In genomic region chr10:58673278-58674061, GRCm38 (mm10) we compare ENCODE assay signal across 8 mouse cellular contexts. TPM values are rescaled to one million over a fixed set of nuclear protein-coding genes. Genes with fewer than 3 reads are reported as not detected.
DNase-seq lines count a peak whose midpoint lies in the region; ATAC-seq and TF ChIP-seq lines count a peak whose summit lies in the region.

No protein-coding gene starts in this region.

- peak; percentile 75 for ATAC-seq in hindbrain, postnatal 0 days
- ATAC-seq in activated CD4-positive, CD25-positive, alpha-beta regulatory T cell, adult 4 months = no peak

- no peaks in the 10 kb centered on the region for H3K9me3 ChIP-seq in hindbrain, postnatal 0 days (ENCODE audit: low read length)
- H3K9me3 ChIP-seq in midbrain, embryonic 10.5 days (replicated peaks) = no peaks in the 10 kb centered on the region

- 20% methylated on average over 15 of the region's 15 CpGs for WGBS in hindbrain, postnatal 0 days
- WGBS in midbrain, embryonic 10.5 days = 41% methylated on average over 15 of the region's 15 CpGs

- peak; percentile 81 for DNase-seq in ZHBTc4 (ENCODE audit: low read depth, low spot score)
- DNase-seq in cerebellum, adult 9-11 months = peak; percentile 49
- peak; percentile 36 to 73 for DNase-seq in frontal cortex, postnatal 10 days (ENCODE audit: low spot score in 2 of 2)
- DNase-seq in hindbrain, postnatal 0 days (ENCODE audit: low spot score) = peak; percentile 86
- DNase-seq in left cerebral cortex, adult 2 months (ENCODE audit: extremely low spot score in 1 of 2, low spot score in 2 of 2) = peak; percentile 78 to 82
- peak; percentile 77 for DNase-seq in midbrain, embryonic 10.5 days (ENCODE audit: low spot score)
- DNase-seq in spleen, adult 18-20 months = peak; percentile 34 to 75

- TF ChIP-seq CTCF in hindbrain, postnatal 0 days (IDR thresholded peaks at IDR 0.05; ENCODE audit: low read depth) = peak; percentile 82
- TF ChIP-seq CTCF in left cerebral cortex, adult 2 months (IDR thresholded peaks at IDR 0.05) = peak; percentile 83

- intact Hi-C loops in left cerebral cortex, adult 2 months (cut with DNase I) = loop anchor here (2.0 to 5.0 kb wide), 4 partner anchors 47 to 479 kb away; no protein-coding TSS in a partner anchor

- H3K27ac ChIP-seq in hindbrain, postnatal 0 days = no peak overlapping the region
- peak overlapping the region; percentile 44 for H3K27ac ChIP-seq in left cerebral cortex, adult 2 months
- peak overlapping the region; percentile 76 for H3K27ac ChIP-seq in midbrain, embryonic 10.5 days (replicated peaks)

- no peak overlapping the region for H3K9ac ChIP-seq in hindbrain, postnatal 0 days (replicated peaks; ENCODE audit: low read length)

- H3K36me3 ChIP-seq in hindbrain, postnatal 0 days (ENCODE audit: insufficient read depth, low read length) = no peaks in the 10 kb centered on the region
- no peaks in the 10 kb centered on the region for H3K36me3 ChIP-seq in midbrain, embryonic 10.5 days

- H3K27me3 ChIP-seq in hindbrain, postnatal 0 days (ENCODE audit: insufficient read depth, low read length) = no peaks in the 10 kb centered on the region
- peaks cover 10% of the 10 kb centered on the region for H3K27me3 ChIP-seq in midbrain, embryonic 10.5 days (ENCODE audit: low read depth, poor library complexity, severe bottlenecking)

- no peaks in the 10 kb centered on the region; the same call in 1 of the 2 replicates for H3K4me1 ChIP-seq in hindbrain, postnatal 0 days (ENCODE audit: insufficient read depth, low read length)
- peaks cover 27% of the 10 kb centered on the region for H3K4me1 ChIP-seq in midbrain, embryonic 10.5 days

- H3K4me2 ChIP-seq in hindbrain, postnatal 0 days (ENCODE audit: low read depth, low read length) = peak overlapping the region; percentile 33

- no peak overlapping the region for H3K4me3 ChIP-seq in hindbrain, postnatal 0 days (ENCODE audit: low read length)
- peak overlapping the region; percentile 40; the same call in 1 of the 2 replicates for H3K4me3 ChIP-seq in left cerebral cortex, adult 2 months
- peak overlapping the region; percentile 32 for H3K4me3 ChIP-seq in midbrain, embryonic 10.5 days

RNA-seq across cellular contexts. Expression of gene Edar, which starts 2.0 kb away (rescaled TPM):
- total RNA-seq in hindbrain, postnatal 0 days (2014; rRNA removed) = 0.11 and 0.16 TPM in 2 replicates
- polyA plus RNA-seq in hindbrain, postnatal 0 days (2015; fragmentation: Nextera tagmentation; extraction: Ambion mirVana) = 0.08 TPM in 2 replicates
- total RNA-seq in left cerebral cortex, adult 2 months (2021) = under 1 TPM; 0.14 to 0.20 TPM
- 0.67 and 0.73 TPM in 2 replicates for polyA plus RNA-seq in midbrain, embryonic 10.5 days (2016; fragmentation: Nextera tagmentation; extraction: Ambion mirVana)
- under 1 TPM in 1 of 2 experiments, not detected in 1; 0.09 TPM for polyA plus RNA-seq in activated CD4-positive, CD25-positive, alpha-beta regulatory T cell, adult 4 months (2017; shearing (Covaris generic))

RNA-seq across cellular contexts. Expression of gene Gm17542, which starts 44.5 kb away (rescaled TPM):
- total RNA-seq in hindbrain, postnatal 0 days (2014; rRNA removed) = not detected in 2 replicates
- polyA plus RNA-seq in hindbrain, postnatal 0 days (2015; fragmentation: Nextera tagmentation; extraction: Ambion mirVana) = not detected in 2 replicates
- total RNA-seq in left cerebral cortex, adult 2 months (2021) = not detected
- polyA plus RNA-seq in midbrain, embryonic 10.5 days (2016; fragmentation: Nextera tagmentation; extraction: Ambion mirVana) = not detected in 2 replicates
- polyA plus RNA-seq in activated CD4-positive, CD25-positive, alpha-beta regulatory T cell, adult 4 months (2017; shearing (Covaris generic)) = not detected
